Mouse (Mus musculus): ENCODE results near the gene Tenm2. TPM values are rescaled to one million over a fixed set of nuclear protein-coding genes. Genes with fewer than 3 reads are reported as not detected.

Gene Tenm2
- polyA plus RNA-seq, 1 experiment from 2014 or later: 0.95 TPM

GRCm38 (mm10) chr11:36469811-36470551 lies 765.8 kb downstream of the Tenm2 start:
- no peaks in the 10 kb centered on the region for H3K4me1 ChIP-seq (ENCODE audit: control insufficient read depth, insufficient read depth, low read length)
- no peaks in the 10 kb centered on the region for H3K9me3 ChIP-seq (ENCODE audit: control insufficient read depth, low read length)
- no peak overlapping the region for H3K9ac ChIP-seq (ENCODE audit: low read depth, low read length)
- no peak overlapping the region for H3K4me3 ChIP-seq (ENCODE audit: low read length)
- H3K36me3 ChIP-seq (ENCODE audit: control insufficient read depth, insufficient read depth, low read length): no peaks in the 10 kb centered on the region
- H3K4me2 ChIP-seq (replicated peaks; ENCODE audit: low read depth, low read length): no peak overlapping the region
- H3K27me3 ChIP-seq (ENCODE audit: control insufficient read depth, insufficient read depth, low read length): no peaks in the 10 kb centered on the region
- WGBS: 81% methylated on average over 9 of the region's 9 CpGs
- ATAC-seq (ENCODE audit: low FRiP score, low TSS enrichment): no peak
- H3K27ac ChIP-seq (ENCODE audit: low read depth, low read length): no peak overlapping the region

- no peak for ATAC-seq (ENCODE audit: low FRiP score, low TSS enrichment)
- H3K4me1 ChIP-seq (ENCODE audit: control insufficient read depth, insufficient read depth, low read length): no peaks in the 10 kb centered on the region
- 70% methylated on average over 6 of the region's 6 CpGs for WGBS
Measured at GRCm38 (mm10) chr11:36458451-36458850, 777.3 kb downstream of the Tenm2 start.

GRCm38 (mm10) chr11:36454076-36454475 lies 781.7 kb downstream of the Tenm2 start:
- no peak overlapping the region for H3K27ac ChIP-seq (ENCODE audit: low read depth, low read length)
- no peaks in the 10 kb centered on the region for H3K4me1 ChIP-seq (ENCODE audit: control insufficient read depth, insufficient read depth, low read length)
- H3K4me2 ChIP-seq (replicated peaks; ENCODE audit: low read depth, low read length): no peak overlapping the region
- H3K9ac ChIP-seq (ENCODE audit: low read depth, low read length): no peak overlapping the region
- no peak overlapping the region for H3K4me3 ChIP-seq (ENCODE audit: low read length)
- H3K9me3 ChIP-seq (ENCODE audit: control insufficient read depth, low read length): no peaks in the 10 kb centered on the region
- 70% methylated on average over 6 of the region's 6 CpGs for WGBS
- no peak for ATAC-seq (ENCODE audit: low FRiP score, low TSS enrichment)
- no peaks in the 10 kb centered on the region for H3K36me3 ChIP-seq (ENCODE audit: control insufficient read depth, insufficient read depth, low read length)
- no peaks in the 10 kb centered on the region for H3K27me3 ChIP-seq (ENCODE audit: control insufficient read depth, insufficient read depth, low read length)

More at GRCm38 (mm10) chr11:36458451-36458850, 777.3 kb downstream of the Tenm2 start:
- Histone ChIP-seq H3K36me3 (ENCODE audit: control insufficient read depth, insufficient read depth, low read length) (no peaks in the 10 kb centered on the region), H3K9ac (ENCODE audit: low read depth, low read length) (no peak overlapping the region), H3K4me2 (replicated peaks; ENCODE audit: low read depth, low read length) (no peak overlapping the region), H3K9me3 (ENCODE audit: control insufficient read depth, low read length) (no peaks in the 10 kb centered on the region), H3K27ac (ENCODE audit: low read depth, low read length) (no peak overlapping the region), H3K27me3 (ENCODE audit: control insufficient read depth, insufficient read depth, low read length) (no peaks in the 10 kb centered on the region), H3K4me3 (ENCODE audit: low read length) (no peak overlapping the region)

- WGBS: 79% methylated on average over 9 of the region's 9 CpGs
- no peak for ATAC-seq (ENCODE audit: low FRiP score, low TSS enrichment)
- no peak overlapping the region for H3K4me3 ChIP-seq (ENCODE audit: low read length)
- H3K9ac ChIP-seq (ENCODE audit: low read depth, low read length): no peak overlapping the region
- H3K27ac ChIP-seq (ENCODE audit: low read depth, low read length): no peak overlapping the region
- no peaks in the 10 kb centered on the region for H3K27me3 ChIP-seq (ENCODE audit: control insufficient read depth, insufficient read depth, low read length)
- no peak overlapping the region for H3K4me2 ChIP-seq (replicated peaks; ENCODE audit: low read depth, low read length)
- no peaks in the 10 kb centered on the region for H3K36me3 ChIP-seq (ENCODE audit: control insufficient read depth, insufficient read depth, low read length)
- no peaks in the 10 kb centered on the region for H3K9me3 ChIP-seq (ENCODE audit: control insufficient read depth, low read length)
- H3K4me1 ChIP-seq (ENCODE audit: control insufficient read depth, insufficient read depth, low read length): no peaks in the 10 kb centered on the region
Measured at GRCm38 (mm10) chr11:36452436-36452835, 783.3 kb downstream of the Tenm2 start.

- Histone ChIP-seq H3K27ac (ENCODE audit: low read depth, low read length) (no peak overlapping the region), H3K27me3 (ENCODE audit: control insufficient read depth, insufficient read depth, low read length) (no peaks in the 10 kb centered on the region), H3K9ac (ENCODE audit: low read depth, low read length) (no peak overlapping the region), H3K9me3 (ENCODE audit: control insufficient read depth, low read length) (no peaks in the 10 kb centered on the region), H3K4me3 (ENCODE audit: low read length) (no peak overlapping the region), H3K36me3 (ENCODE audit: control insufficient read depth, insufficient read depth, low read length) (no peaks in the 10 kb centered on the region), H3K4me1 (ENCODE audit: control insufficient read depth, insufficient read depth, low read length) (no peaks in the 10 kb centered on the region), H3K4me2 (replicated peaks; ENCODE audit: low read depth, low read length) (no peak overlapping the region)
- no peak for ATAC-seq (ENCODE audit: low FRiP score, low TSS enrichment)
- 71% methylated on average over 2 of the region's 2 CpGs for WGBS
Measured at GRCm38 (mm10) chr11:36446351-36446750, 789.4 kb downstream of the Tenm2 start.

- Histone ChIP-seq H3K4me2 (replicated peaks; ENCODE audit: low read depth, low read length) (no peak overlapping the region), H3K9ac (ENCODE audit: low read depth, low read length) (no peak overlapping the region), H3K4me1 (ENCODE audit: control insufficient read depth, insufficient read depth, low read length) (no peaks in the 10 kb centered on the region), H3K9me3 (ENCODE audit: control insufficient read depth, low read length) (no peaks in the 10 kb centered on the region), H3K4me3 (ENCODE audit: low read length) (no peak overlapping the region), H3K27ac (ENCODE audit: low read depth, low read length) (no peak overlapping the region), H3K27me3 (ENCODE audit: control insufficient read depth, insufficient read depth, low read length) (no peaks in the 10 kb centered on the region), H3K36me3 (ENCODE audit: control insufficient read depth, insufficient read depth, low read length) (no peaks in the 10 kb centered on the region)
- 92% methylated on average over 7 of the region's 7 CpGs for WGBS
- ATAC-seq (ENCODE audit: low FRiP score, low TSS enrichment): no peak
Measured at GRCm38 (mm10) chr11:36443821-36444220, 791.9 kb downstream of the Tenm2 start.

- ATAC-seq (ENCODE audit: low FRiP score, low TSS enrichment): no peak
- no peak overlapping the region for H3K4me2 ChIP-seq (replicated peaks; ENCODE audit: low read depth, low read length)
- H3K27ac ChIP-seq (ENCODE audit: low read depth, low read length): no peak overlapping the region
- H3K4me3 ChIP-seq (ENCODE audit: low read length): no peak overlapping the region
- no peaks in the 10 kb centered on the region for H3K4me1 ChIP-seq (ENCODE audit: control insufficient read depth, insufficient read depth, low read length)
- H3K27me3 ChIP-seq (ENCODE audit: control insufficient read depth, insufficient read depth, low read length): no peaks in the 10 kb centered on the region
- H3K9ac ChIP-seq (ENCODE audit: low read depth, low read length): no peak overlapping the region
- H3K36me3 ChIP-seq (ENCODE audit: control insufficient read depth, insufficient read depth, low read length): no peaks in the 10 kb centered on the region
- H3K9me3 ChIP-seq (ENCODE audit: control insufficient read depth, low read length): no peaks in the 10 kb centered on the region
- WGBS: 36% methylated on average over 6 of the region's 6 CpGs
Measured at GRCm38 (mm10) chr11:36441801-36442200, 794.0 kb downstream of the Tenm2 start.

GRCm38 (mm10) chr11:36436251-36436650 lies 799.5 kb downstream of the Tenm2 start:
- no peak overlapping the region for H3K4me2 ChIP-seq (replicated peaks; ENCODE audit: low read depth, low read length)
- H3K9me3 ChIP-seq (ENCODE audit: control insufficient read depth, low read length): no peaks in the 10 kb centered on the region
- no peak for ATAC-seq (ENCODE audit: low FRiP score, low TSS enrichment)
- H3K27me3 ChIP-seq (ENCODE audit: control insufficient read depth, insufficient read depth, low read length): no peaks in the 10 kb centered on the region
- no peaks in the 10 kb centered on the region for H3K36me3 ChIP-seq (ENCODE audit: control insufficient read depth, insufficient read depth, low read length)
- no peaks in the 10 kb centered on the region for H3K4me1 ChIP-seq (ENCODE audit: control insufficient read depth, insufficient read depth, low read length)
- 51% methylated on average over 8 of the region's 8 CpGs for WGBS
- no peak overlapping the region for H3K27ac ChIP-seq (ENCODE audit: low read depth, low read length)
- H3K9ac ChIP-seq (ENCODE audit: low read depth, low read length): no peak overlapping the region
- H3K4me3 ChIP-seq (ENCODE audit: low read length): no peak overlapping the region

GRCm38 (mm10) chr11:36428947-36429346 lies 806.8 kb downstream of the Tenm2 start:
- 0 out of 2 replicates have a peak, but pooled peaks have one; percentile 32 for ATAC-seq (ENCODE audit: low FRiP score, low TSS enrichment)
- Histone ChIP-seq H3K36me3 (ENCODE audit: control insufficient read depth, insufficient read depth, low read length) (no peaks in the 10 kb centered on the region), H3K27ac (ENCODE audit: low read depth, low read length) (no peak overlapping the region), H3K9ac (ENCODE audit: low read depth, low read length) (no peak overlapping the region), H3K4me1 (ENCODE audit: control insufficient read depth, insufficient read depth, low read length) (no peaks in the 10 kb centered on the region), H3K4me3 (ENCODE audit: low read length) (no peak overlapping the region), H3K27me3 (ENCODE audit: control insufficient read depth, insufficient read depth, low read length) (no peaks in the 10 kb centered on the region), H3K4me2 (replicated peaks; ENCODE audit: low read depth, low read length) (no peak overlapping the region), H3K9me3 (ENCODE audit: control insufficient read depth, low read length) (no peaks in the 10 kb centered on the region)
- 59% methylated on average over 5 of the region's 5 CpGs for whole genome bisulfite sequencing
